Mouse (Mus musculus) right cerebral cortex, postnatal 14 days (tissue): ENCODE data around the gene Olfr44.

Experiments
- DNase-seq: peaks from one replicate; pipeline ENCODE4 v3.0.0; 2022

Olfr44 gene

DNA sequence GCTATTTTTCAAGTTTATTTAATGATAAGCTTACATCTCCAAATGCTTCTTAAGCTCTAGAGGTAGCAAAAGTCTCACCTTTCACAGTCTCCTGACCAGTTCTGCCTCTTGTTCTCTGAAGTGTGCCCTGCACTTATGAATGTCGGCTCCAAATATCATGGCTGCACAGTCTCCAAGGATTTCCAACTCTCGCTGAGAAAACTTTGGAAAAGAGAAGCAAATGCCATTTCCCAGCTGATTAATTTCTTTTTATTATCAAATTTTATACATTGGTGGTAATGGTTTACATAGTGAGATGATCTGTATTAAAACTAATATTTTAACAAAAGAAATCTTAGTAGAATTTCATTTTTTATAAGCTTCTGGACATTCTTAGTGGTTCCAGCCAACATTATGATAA, at the start of gene Olfr44:
Gene Olfr44, minus strand, starts transcription at position 101 of the 400 bp plus-strand sequence.
- no peak for DNase-seq

DNA sequence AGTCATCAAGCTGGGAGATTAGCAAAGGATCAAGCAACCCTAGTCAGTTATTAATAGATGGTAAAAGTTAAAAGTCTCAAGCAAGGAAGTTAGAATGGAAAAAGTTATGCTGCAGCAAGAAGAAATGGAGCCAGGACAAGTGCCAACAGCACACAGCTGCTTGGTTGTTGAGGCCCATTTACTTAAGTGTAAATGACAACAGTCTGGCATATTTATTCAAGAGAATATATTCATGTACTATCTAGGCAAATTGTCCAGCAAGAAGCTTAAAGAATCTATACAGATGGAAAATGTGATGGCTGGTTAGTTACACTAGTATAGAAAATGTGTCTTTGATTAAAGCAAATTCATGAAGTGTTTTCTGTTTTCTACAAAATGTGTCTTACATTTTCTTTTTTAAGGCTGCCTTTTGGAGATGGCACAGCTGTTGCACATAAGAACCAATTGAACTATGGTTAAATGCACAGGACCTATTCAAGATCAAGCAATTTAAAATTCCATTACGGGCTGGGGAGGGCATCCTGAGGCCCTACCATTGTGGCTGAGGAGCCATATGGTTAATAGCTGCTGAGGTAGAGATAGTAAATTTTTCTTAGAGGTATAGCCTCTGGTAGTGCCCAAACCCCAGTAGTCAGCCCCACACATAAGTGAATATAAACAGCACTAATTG, 30.0 kb upstream of the Olfr44 start:
- DNase-seq: no peak

DNA sequence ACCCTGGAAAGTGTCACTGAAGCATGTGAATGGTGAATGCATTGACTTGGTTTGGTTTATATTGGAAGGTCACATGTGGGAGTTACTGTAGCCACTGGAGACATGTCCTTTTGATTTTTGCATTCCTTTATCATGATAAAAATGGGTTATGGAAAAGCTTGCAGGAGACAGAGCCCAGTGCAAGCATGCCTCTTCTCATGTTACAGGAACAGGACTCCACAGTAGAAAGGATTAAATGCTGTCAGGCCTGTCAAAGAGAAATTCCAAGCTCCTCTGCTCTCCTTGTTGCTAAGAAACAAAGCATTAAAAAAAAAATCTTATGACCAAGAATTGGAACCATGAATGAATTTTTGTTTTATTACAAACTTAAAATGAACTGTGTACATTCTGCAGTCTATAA, 24.8 kb upstream of the Olfr44 start:
- DNase-seq: no peak

DNA sequence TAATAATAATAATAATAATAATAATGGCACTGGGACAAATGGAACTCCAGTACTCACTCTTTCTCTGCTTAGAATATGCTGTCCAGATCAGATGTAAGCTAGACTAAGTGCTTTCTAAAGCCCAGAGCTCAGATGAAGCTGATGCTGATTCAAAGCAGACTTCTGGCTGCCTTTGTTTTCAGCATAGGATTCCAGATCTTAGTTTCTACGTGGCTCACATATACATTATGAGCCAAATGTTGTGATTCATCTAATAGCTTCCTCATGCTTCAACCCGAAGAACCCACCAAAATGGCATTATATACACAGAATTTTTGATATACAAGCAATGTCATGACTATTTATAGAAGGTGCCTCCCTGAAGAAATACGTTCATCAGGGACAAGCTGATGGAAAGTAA, 21.7 kb upstream of the Olfr44 start, which contains the start of gene Olfr957:
Gene Olfr957, minus strand, starts transcription at position 279 of the 400 bp plus-strand sequence.
- no peak for DNase-seq

DNA sequence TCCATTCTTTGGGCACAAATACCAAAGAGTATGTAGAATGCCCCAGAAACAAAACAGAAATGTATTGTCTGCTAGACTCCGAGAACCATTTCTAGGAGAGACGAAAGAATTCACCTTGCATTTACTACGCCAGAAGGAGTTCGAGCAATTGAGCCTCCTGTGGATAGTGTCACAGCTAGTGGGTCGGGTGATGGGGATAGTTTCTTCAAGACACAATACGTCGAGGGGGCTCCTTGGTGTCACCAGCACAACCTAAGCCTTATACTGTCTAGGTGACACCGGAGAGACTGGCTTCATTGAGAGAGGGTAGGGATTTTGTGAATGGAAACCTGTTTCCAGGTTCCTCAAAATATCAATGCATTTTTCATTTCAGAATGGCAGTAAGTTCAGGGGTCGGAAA, 15.6 kb upstream of the Olfr44 start:
- DNase-seq: no peak

DNA sequence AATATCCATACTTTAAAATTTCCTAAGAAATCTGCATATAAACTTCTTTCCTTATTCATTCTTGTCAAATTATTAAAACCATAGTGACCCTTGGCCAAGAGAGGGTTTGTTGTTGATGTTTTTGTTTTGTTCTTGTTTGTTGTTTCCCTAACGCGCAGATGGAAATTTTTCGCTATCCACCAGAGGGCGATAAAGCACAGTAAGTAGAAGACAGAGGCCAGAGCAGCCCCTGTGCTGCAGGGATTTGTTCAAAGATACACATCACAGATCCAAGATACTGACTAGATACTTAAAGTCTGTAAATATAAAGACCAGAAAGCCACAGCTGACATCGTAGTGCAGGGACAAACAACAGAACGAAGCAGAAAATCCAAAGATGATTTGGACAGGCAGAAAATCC, 15.2 kb upstream of the Olfr44 start:
- peak; percentile 70 for DNase-seq

DNA sequence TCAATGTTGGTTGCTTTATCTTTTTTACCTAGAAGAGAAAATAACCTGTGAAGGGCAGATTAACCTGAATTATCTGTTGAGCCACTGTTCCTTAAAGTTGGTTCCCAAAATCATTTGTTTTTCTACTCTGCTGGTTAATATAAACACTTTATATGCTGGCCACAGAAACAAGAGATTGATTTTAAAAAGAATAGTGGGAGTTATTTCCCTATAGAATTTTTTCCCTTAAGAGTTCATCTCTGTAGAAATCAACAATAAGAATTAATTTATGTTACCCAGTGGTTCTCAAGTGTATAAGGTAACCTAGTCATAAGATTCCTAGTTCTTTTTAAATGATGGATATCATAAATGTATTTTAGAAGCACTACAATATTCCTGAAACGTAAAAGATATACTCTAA, 22.0 kb downstream of the Olfr44 start, which contains the start of gene Olfr955:
Gene Olfr955, minus strand, starts transcription at position 101 of the 400 bp plus-strand sequence.
- no peak for DNase-seq

DNA sequence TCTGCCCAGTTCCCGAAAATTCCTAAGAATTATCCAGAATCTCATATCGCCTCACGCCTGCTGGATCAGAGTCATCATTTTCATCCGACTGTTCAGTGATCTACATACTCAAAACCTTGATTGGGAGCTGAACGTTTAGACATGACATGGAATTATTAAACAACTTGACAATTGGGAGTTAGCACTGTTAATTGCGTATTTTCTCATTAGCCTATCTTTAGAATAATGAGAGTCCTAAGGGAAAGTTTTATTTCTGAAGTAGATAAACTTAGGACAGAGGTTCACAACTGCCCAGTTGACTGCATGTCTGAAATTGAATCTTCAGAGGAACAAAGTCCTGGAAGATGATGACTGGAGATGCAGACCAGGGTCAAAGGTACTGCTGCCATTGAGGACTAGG, 37.4 kb downstream of the Olfr44 start, which contains the start of gene Olfr954:
Gene Olfr954, plus strand, starts transcription at position 301 of the 400 bp plus-strand sequence.
- no peak for DNase-seq
